Mouse (Mus musculus) testis, postnatal 14 days (tissue): ENCODE results near the gene Eef1g.
"Not testable (repeated sequence)": the region's sequence is repeated elsewhere in the genome, so short reads cannot be mapped to it uniquely, and the experiment has no call there.

Source experiments
- DNase-seq: peaks from one replicate; pipeline ENCODE4 v3.0.0; 2021; ENCODE audit warnings: low spot score

Eef1g gene

GRCm38 (mm10) chr19:8987816-8988215, 21.0 kb downstream of the Eef1g start:
- DNase-seq, result no peak

GRCm38 (mm10) chr19:8988346-8989065, 21.7 kb downstream of the Eef1g start:
- no peak for DNase-seq

- DNase-seq, result peak; percentile 53
These were observed 22.3 kb downstream of the Eef1g start, which contains the start of gene Ahnak for GRCm38 (mm10) chr19:8989066-8989566. TSS of gene Ahnak (plus strand) at chr19:8989284.

- DNase-seq, result peak; percentile 76
These were observed 23.0 kb downstream of the Eef1g start for GRCm38 (mm10) chr19:8989567-8990431.

GRCm38 (mm10) chr19:8990432-8991102, 23.7 kb downstream of the Eef1g start:
- no peak for DNase-seq

- no peak for DNase-seq
These were observed 24.5 kb downstream of the Eef1g start for GRCm38 (mm10) chr19:8991245-8991870.

- DNase-seq, result no peak
These were observed 25.3 kb downstream of the Eef1g start for GRCm38 (mm10) chr19:8991871-8992735.

- peak; percentile 55 for DNase-seq
These were observed 26.2 kb downstream of the Eef1g start for GRCm38 (mm10) chr19:8992769-8993624.

- DNase-seq, result no peak
These were observed 26.7 kb downstream of the Eef1g start for GRCm38 (mm10) chr19:8993625-8993912.

- no peak for DNase-seq
These were observed 28.2 kb downstream of the Eef1g start for GRCm38 (mm10) chr19:8994813-8995607.

GRCm38 (mm10) chr19:8996601-8997000, 29.8 kb downstream of the Eef1g start:
- DNase-seq, result no peak

- DNase-seq, result peak; percentile 62
These were observed 30.7 kb downstream of the Eef1g start for GRCm38 (mm10) chr19:8997546-8997945.

GRCm38 (mm10) chr19:8998546-8998945, 31.7 kb downstream of the Eef1g start:
- no peak for DNase-seq

GRCm38 (mm10) chr19:8999223-8999622, 32.4 kb downstream of the Eef1g start:
- no peak for DNase-seq

- not testable (repeated sequence) for DNase-seq
These were observed 40.1 kb downstream of the Eef1g start for GRCm38 (mm10) chr19:9006915-9007314.

GRCm38 (mm10) chr19:9019298-9019697, 52.5 kb downstream of the Eef1g start:
- DNase-seq, result no peak

- no peak for DNase-seq
These were observed 56.4 kb downstream of the Eef1g start for GRCm38 (mm10) chr19:9023021-9023778.

- DNase-seq, result no peak
These were observed 58.9 kb downstream of the Eef1g start for GRCm38 (mm10) chr19:9025562-9026257.
